17 mouse cellular contexts compared by ENCODE assay signal in genomic region chr10:59843125-59843524, GRCm38 (mm10). TPM values are rescaled to one million over a fixed set of nuclear protein-coding genes. Genes with fewer than 3 reads are reported as not detected.
DNase-seq lines count a peak whose midpoint lies in the region; TF ChIP-seq lines count a peak whose summit lies in the region.
"Had no signal": no experiment of that assay in that cellular context is flagged by ENCODE, and none has a peak within 500 bp of the region (broad histone marks: within the 10 kb centered on the region; RNA-seq: fewer than 3 reads in every experiment).

No protein-coding gene starts in this region.

- intact Hi-C loops in gastrocnemius, postnatal 36 days (cut with DNase I): no loop called here

- H3K9me3 ChIP-seq in midbrain, embryonic 10.5 days (replicated peaks): no peaks in the 10 kb centered on the region
- H3K9me3 ChIP-seq: embryonic facial prominence, embryonic 10.5 days; heart, embryonic 12.5 days; hindbrain, embryonic 10.5 days; intestine, embryonic 15.5 days had no signal

- peak; percentile 27 for DNase-seq in gastrocnemius, adult 18-20 months (ENCODE audit: low spot score)
- DNase-seq in gastrocnemius, postnatal 36 days: no peak
- DNase-seq in R1 (ENCODE audit: low read depth, low spot score): peak; percentile 43
- peak; percentile 69 for DNase-seq in adrenal gland, postnatal 10 days
- DNase-seq in midbrain, embryonic 10.5 days (ENCODE audit: low spot score): no peak
- DNase-seq in thymus, postnatal 4 days: no peak
- DNase-seq: cerebellum, adult 2 months; cerebellum, postnatal 10 days; gastrocnemius, postnatal 10 days had no signal

- H3K4me3 ChIP-seq in olfactory bulb, adult 2 months (ENCODE audit: insufficient read depth, low read depth, low read length): no peak overlapping the region
- no peak overlapping the region for H3K4me3 ChIP-seq in midbrain, embryonic 10.5 days
- H3K4me3 ChIP-seq: embryonic facial prominence, embryonic 10.5 days; heart, embryonic 12.5 days; hindbrain, embryonic 10.5 days; intestine, embryonic 15.5 days had no signal

- no peak for TF ChIP-seq CTCF in olfactory bulb, adult 2 months (IDR thresholded peaks at IDR 0.05; ENCODE audit: insufficient read depth, low read depth, low read length)

- no peak for TF ChIP-seq POLR2A in olfactory bulb, adult 2 months (IDR thresholded peaks at IDR 0.05; ENCODE audit: insufficient read depth, low read depth, low read length)

- H3K4me1 ChIP-seq in olfactory bulb, adult 2 months (ENCODE audit: control insufficient read depth, insufficient read depth, low read length): peaks cover 33% of the 10 kb centered on the region
- H3K4me1 ChIP-seq in midbrain, embryonic 10.5 days: no peaks in the 10 kb centered on the region
- H3K4me1 ChIP-seq: embryonic facial prominence, embryonic 10.5 days; heart, embryonic 12.5 days; intestine, embryonic 15.5 days had no signal

- 0 out of 2 replicates have a peak overlapping the region, but pooled peaks have one; percentile 17 for H3K27ac ChIP-seq in olfactory bulb, adult 2 months (ENCODE audit: insufficient read depth, low read depth, low read length)
- no peak overlapping the region for H3K27ac ChIP-seq in midbrain, embryonic 10.5 days (replicated peaks)
- H3K27ac ChIP-seq: embryonic facial prominence, embryonic 10.5 days; hindbrain, embryonic 10.5 days; hindbrain, embryonic 14.5 days; intestine, embryonic 15.5 days had no signal

- 49% methylated on average over 5 of the region's 5 CpGs for WGBS in olfactory bulb, adult 2 months
- WGBS in midbrain, embryonic 10.5 days: 50% methylated on average over 5 of the region's 5 CpGs

- H3K36me3 ChIP-seq in midbrain, embryonic 10.5 days: peaks cover 3% of the 10 kb centered on the region; the same call in 1 of the 2 replicates
- H3K36me3 ChIP-seq: intestine, embryonic 15.5 days had no signal

- no peaks in the 10 kb centered on the region for H3K27me3 ChIP-seq in midbrain, embryonic 10.5 days (ENCODE audit: low read depth, poor library complexity, severe bottlenecking)
- H3K27me3 ChIP-seq: CH12.LX; heart, embryonic 12.5 days; intestine, embryonic 15.5 days; Patski had no signal

RNA-seq across cellular contexts. Expression of gene Dnajb12, which starts 36.2 kb away (rescaled TPM):
- 10 to 100 TPM; 73.4 to 80.1 TPM for total RNA-seq in gastrocnemius, adult 18-20 months (2021)
- 10 to 100 TPM; 54.7 to 61.2 TPM for total RNA-seq in gastrocnemius, postnatal 36 days (2021)
- total RNA-seq in adrenal gland, postnatal 10 days (2021): 10 to 100 TPM; 45.4 to 52.7 TPM
- polyA plus RNA-seq in olfactory bulb, adult 2 months (2012; ENCODE audit: insufficient read depth, insufficient read length, low replicate concordance, missing spikeins): not detected in 2 replicates
- polyA plus RNA-seq in midbrain, embryonic 10.5 days (2016; fragmentation: Nextera tagmentation; extraction: Ambion mirVana): 27.3 and 27.6 TPM in 2 replicates

Comparison
In these comparisons a context has a peak if more than half of its experiments do, and no peak if none do; other contexts are left out.
1. DNase-seq: peak in gastrocnemius, adult 18-20 months (single experiment), R1 (single experiment) and adrenal gland, postnatal 10 days (single experiment); none in gastrocnemius, postnatal 36 days (0 of 2), midbrain, embryonic 10.5 days (single experiment) and thymus, postnatal 4 days (single experiment).